Mouse (Mus musculus): ENCODE results near the gene Idh1.

DNA sequence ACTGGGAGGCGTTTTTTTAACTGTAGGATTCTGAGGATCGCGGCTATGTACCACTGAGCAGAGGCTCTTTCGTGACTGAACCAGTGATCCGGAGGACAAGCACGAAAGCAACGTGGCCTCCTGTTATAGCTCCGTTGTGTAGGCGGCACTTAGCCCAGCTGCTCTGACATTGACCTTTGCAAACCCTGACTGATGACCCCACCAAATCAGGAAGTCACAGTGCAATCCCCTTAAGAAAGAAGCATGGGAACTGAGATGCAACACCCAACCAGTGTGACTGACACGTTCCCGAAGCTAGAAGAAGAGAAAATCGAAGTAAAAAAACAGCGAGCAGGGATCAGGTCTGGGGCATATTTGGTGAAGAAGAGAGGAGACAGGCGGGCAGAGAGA is 73.5 kb downstream of the Idh1 start:
- TF ChIP-seq CTCF (conservative IDR thresholded peaks at IDR 0.05; ENCODE audit: insufficient read depth, insufficient read length, low read depth, low read length), result no peak
- no peak for TF ChIP-seq POLR2A (IDR thresholded peaks at IDR 0.05; ENCODE audit: low read depth, low read length)

Measured in kidney, adult 2 months (tissue).